Mouse (Mus musculus): ENCODE results near the gene Sult5a1.
"Not testable (repeated sequence)": the region's sequence is repeated elsewhere in the genome, so short reads cannot be mapped to it uniquely, and the experiment has no call there.

The Sult5a1 gene

DNA sequence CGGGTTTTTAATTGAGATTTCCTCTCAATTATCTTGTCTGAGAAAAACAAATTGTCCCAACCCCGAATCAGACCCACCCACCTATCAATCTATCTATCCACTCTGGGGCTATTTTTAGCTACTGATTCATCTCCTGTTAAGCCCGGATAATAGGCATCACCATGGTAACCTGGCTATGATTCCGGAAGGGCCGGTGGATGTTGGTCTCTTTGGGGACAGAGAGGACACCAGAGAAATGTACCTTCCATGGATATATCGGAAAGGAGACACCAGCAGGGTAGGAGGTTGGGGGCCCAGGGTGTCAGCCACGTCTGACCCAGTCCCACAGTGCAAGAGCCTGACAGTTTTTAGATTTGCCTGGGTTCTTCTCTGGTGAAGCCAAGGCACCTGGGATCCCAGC, 22.7 kb downstream of the Sult5a1 start:
- no peak for DNase-seq (ENCODE audit: low spot score)

DNA sequence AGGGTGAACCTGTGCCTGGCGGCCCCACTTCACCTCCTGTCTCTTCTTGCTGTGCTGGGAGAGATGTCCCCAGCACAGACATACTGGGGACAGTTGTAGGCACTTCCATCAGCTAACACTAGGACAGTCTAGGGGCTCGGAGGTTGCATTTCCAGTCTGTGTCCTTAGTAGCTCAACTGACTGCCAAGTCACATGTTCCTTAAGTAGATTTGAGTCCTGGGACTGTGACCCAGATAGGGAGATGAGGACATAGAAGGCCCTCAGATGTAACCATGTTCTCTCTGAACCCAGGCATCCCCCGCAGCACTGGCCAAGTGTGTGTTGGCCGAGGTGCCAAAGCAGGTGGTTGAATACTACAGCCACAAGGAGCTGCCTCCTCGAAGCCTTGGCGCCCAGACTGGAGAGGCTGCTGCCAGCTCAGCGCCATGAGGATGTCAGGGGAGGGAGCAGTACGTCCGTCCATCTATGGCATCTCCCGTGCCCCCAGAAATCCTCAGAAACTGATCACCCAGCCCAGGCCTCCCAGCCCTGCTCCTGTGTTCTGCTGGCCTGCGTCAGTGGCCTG, 23.9 kb downstream of the Sult5a1 start:
- DNase-seq (ENCODE audit: low spot score), result no peak

DNA sequence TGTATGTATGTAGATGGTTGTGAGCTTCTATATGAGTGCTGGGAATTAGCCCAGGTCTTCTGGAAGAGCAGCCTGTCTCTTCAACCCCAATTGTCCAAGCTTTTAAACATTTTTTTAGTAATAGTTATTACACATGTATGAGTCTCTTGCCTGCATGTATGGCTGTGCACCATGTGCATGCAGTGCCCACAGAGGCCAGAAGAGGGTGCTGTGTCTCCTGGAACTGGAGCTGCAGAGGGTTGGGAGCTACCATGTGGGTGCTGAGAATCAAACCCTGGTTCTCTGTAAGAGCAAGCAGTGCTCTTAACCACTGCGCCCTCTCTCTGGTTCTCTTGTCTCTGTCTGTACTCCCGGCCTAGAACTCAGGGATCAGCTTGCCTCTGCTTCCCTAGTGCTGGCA, 25.2 kb downstream of the Sult5a1 start:
- DNase-seq (ENCODE audit: low spot score), result no peak

DNA sequence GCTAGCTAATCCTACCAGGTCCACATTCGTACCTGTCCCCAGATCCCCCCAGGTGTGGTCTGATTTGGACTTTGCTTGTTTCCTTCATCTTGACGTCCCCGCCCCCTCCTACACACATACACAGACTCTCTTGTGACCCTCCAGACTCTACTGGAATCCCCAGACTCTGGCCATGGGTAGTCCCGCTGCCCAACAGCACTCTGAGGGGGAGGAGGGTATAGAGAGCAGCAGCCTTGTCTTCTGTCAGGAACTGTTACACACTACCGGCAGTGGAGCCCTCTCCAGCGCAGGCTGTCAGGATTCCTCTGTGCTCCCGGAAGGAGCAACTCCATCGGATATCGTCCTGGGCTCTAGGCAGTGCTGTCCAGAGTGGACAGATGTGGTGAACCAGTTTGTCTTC, 27.1 kb downstream of the Sult5a1 start:
- no peak for DNase-seq (ENCODE audit: low spot score)

DNA sequence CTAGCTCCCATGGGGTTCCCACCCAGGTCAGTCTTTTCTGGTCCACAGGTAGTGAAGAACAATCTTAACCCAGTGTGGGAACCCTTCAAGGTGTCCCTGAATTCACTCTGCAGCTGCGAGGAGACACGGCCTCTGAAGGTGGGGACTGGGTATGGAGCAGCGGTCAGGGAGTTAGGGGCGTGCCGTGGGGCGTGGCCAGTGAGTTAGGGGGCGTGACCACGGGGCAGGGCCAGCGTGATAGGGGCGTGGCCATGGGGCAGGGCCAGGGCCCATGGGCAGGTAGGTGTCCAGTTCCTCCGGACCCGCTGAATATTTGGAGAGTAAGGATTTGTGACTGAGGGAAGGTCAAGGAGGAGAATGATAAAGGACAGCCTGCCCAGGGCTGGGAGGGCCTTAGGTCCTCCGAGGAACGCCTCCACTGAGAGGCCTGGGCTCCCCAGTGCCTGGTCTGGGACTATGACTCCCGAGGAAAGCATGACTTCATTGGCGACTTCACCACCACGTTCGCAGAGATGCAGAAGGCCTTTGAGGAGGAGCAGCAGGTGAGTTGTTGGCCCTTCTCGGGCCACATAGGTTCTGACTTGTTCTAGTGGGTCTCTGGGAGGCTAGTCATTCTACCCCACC, 31.8 kb downstream of the Sult5a1 start:
- DNase-seq (ENCODE audit: low spot score), result no peak

DNA sequence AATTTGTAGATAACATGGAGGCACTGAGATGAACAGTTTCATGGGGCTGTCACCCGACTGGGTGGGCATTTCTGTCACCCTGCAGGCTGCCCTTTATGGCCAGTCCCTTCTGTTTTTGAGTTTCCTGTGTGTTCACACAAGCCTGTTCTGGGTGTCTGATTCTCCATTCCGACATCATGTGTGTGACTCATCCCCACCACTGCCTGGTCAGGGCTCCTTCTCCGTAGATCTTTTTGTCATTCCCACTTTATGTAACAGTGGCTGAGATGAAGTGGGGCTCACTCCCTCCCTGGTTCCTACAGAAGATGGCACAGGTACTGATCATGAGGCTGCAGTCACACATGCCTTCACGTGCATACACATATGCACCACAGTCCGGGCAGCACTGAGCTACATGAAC, 35.4 kb downstream of the Sult5a1 start:
- no peak for DNase-seq (ENCODE audit: low spot score)

DNA sequence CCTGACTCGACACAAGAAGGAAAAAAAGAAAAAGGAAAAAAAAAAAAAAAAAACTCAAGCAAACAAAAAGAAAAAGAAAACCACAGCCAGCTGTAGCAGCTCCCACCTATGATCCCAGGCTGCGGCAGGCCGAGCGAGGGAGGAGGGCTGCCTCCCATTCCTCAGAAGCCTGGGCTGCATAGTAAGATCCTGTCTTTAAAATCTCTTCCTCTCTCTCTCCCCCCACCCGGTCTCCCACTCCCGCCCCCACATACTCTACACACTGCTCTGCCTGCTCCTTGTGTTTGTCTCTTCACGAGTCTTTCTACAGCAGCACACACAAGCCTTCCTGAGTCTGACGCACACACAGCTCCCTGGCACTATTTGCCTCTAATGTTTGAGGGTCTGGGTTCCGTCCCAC, 36.1 kb downstream of the Sult5a1 start:
- DNase-seq (ENCODE audit: low spot score), result no peak

DNA sequence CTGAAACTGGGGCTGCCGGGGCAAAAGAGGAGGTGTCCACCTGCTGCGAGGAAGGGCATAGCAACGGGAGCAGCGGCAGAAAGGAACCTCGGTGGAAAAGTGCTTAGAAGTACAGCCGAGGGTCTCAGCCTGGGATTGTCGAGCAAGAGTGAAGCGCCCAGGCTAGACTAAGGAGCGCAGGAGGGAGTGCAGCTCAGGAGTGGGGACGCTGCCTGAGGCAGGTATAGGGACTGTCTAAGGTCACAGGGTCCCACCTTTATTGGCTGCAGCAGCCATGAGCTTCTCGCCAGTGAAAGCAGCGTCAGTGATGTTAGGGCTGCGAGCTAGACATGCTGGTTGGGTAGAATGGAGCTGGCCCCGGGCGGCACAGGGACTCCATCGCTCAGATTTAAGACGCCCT, 40.4 kb downstream of the Sult5a1 start:
- DNase-seq (ENCODE audit: low spot score), result no peak

DNA sequence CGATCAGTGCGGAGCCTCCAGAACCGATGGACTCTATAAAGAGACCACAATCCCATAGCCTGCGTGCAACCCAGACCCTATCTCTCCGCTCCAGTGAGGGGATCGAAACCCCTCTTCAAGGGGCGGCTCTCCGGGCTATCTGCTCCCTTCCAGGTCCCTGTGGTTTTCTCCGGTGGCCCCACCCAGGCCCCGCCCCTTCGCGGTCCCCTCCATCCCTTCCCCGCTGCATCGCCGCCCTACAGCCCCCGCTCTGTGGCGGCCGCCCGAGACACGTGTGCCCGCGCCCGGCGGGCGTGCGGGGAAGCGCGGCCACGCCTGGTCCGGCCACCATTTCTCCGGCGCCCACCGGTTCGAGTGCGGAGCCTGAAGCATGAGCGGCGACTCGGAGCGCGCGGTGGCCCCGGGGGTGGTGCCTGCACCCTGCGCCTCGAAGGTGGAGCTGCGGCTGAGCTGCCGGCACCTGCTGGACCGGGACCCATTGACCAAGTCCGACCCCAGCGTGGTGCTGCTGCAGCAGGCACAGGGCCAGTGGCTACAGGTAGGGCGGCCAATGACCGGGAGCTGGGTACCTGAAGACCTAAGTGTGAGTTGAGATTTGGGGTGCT, 40.9 kb downstream of the Sult5a1 start, which contains the start of gene Cpne7:
Cpne7 (plus strand) TSS at position 248 of the 605 bp plus-strand sequence.
- no peak for DNase-seq (ENCODE audit: low spot score)

DNA sequence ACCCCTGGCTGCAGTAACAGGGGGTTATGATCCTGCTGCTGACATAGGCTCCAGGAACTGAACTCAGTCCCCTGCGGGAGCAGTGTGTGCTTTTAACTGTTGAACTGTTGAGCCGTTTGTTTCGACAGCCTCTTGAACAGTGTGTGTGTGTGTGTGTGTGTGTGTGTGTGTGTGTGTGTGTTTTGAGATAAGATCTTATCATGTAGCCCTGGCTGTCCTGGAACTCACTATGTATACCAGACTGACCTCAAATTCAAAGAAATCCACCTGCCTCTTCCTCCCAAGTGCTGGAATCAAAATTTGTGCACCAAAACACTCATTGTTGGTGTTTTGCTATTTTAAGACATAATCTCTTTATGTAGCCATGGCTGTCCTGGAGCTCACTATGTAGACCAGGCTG, 43.5 kb downstream of the Sult5a1 start:
- no peak for DNase-seq (ENCODE audit: low spot score)

DNA sequence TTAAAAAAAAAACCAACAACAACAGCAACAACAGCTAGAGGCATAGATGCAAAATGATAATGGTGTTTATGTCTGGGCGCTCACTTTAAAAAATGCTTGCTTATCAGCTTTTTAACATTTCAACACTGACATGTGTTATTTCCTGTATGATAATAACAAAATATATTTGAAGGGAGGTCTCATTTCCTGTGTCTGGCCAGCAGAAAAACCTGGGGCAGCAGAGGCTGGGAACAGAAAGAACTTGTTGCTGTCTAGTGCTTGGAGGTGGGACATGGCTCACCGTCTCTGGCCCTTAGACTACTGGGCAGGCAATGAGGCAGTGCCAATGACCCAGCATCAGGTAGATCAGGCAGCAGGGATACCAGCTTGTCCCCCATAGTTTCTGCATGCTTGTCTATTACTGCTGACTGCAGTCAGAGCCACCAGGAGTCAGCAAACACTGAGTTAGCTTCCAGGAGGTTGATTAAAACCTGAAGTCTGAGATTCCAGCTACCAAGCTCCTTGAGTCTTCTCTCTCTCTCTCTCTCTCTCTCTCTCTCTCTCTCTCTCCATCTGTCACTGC, 44.1 kb downstream of the Sult5a1 start:
- no peak for DNase-seq (ENCODE audit: low spot score)

DNA sequence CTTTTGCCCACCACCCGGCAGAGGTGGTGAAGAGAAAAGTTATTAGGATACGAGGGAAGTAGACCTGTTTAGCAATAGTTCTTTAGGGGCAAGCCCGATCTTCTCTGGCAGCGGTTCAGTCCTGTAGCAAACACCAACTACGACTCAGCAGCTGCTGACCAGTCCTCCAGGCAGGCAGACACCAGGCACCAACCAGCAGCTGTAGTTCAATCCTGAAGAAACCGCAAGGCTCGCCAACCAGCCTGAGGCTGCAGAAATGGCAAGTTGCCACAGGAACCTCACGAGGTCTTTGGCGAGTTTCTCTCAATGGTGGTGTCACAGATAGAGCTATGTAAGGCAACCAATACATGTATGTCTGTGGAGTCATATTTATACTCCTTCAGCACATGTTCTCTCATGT, 45.2 kb downstream of the Sult5a1 start:
- DNase-seq (ENCODE audit: low spot score), result no peak

DNA sequence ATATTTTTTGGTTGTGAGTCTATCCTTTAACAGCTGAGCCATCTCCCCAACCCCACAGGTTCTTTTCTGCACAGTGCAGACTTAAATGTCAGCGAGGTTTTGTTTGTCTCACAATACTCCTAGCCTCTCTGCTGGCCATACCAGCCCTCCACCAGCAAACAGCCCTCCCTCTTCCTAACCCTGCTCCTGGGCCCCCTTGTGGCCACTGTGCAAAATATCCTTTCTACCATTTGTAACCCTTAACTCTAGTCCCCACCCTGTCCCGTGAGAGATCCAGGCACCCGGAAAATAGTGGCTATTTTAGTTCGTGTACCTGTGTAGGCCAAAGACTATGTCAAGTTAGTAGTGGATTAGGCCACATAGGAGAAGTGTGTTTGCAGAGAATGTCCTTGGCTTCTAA, 47.5 kb downstream of the Sult5a1 start:
- DNase-seq (ENCODE audit: low spot score), result no peak

DNA sequence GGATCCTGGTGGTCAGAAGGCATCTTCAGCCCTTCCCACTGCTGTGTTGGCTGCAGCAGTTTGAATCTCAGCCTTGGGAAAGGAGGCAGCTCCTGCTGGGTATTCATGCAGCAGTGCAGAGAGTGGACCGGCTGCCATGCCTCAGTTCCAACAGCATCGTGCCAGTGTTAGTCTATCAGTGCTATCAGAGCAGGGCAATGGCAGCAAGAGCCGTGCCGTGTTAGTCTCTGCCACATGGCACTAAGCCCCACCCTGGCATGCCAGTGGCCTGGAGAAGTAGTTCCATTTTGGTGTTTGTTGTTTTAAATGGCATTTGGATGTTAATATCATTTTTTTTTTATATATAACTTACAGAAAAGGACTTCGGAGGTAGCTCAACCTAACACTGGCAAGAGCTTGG, 49.2 kb downstream of the Sult5a1 start:
- DNase-seq (ENCODE audit: low spot score), result no peak

DNA sequence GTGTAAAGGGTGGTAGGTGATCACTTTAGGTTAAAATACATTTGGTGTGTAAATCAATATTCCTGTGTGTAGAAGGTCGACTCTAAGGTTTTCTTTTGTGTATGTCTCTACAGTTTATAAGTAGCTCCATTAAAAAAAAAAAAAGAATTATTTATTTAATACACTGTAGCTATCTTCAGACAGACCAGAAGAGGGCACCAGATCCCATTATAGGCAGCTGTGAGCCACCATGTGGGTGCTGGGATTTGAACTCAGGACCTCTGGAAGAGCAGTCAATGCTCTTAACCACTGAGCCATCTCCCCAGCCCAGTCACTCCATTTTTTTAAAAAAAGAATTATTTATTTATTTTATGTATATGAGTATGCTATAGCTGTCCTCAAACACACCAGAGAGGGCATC, 50.1 kb downstream of the Sult5a1 start:
- no peak for DNase-seq (ENCODE audit: low spot score)

DNA sequence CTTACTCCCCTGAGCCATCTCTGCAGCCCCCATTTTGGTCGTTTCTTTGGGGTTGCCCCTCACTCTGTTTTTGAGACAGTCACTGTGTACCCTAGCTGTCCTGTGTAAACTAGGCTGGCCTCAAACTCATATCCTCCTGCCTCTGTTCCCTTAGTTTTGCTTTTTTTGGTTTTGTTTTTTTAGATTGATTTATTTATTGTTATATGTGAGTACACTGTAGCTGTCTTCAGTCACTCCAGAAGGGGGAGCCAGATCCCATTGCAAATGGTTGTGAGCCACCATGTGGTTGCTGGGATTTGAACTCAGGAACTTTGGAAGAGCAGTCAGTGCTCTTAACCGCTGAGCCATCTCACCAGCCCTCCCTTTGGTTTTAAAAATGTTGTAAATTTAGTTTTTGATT, 51.6 kb downstream of the Sult5a1 start:
- no peak for DNase-seq (ENCODE audit: low spot score)

DNA sequence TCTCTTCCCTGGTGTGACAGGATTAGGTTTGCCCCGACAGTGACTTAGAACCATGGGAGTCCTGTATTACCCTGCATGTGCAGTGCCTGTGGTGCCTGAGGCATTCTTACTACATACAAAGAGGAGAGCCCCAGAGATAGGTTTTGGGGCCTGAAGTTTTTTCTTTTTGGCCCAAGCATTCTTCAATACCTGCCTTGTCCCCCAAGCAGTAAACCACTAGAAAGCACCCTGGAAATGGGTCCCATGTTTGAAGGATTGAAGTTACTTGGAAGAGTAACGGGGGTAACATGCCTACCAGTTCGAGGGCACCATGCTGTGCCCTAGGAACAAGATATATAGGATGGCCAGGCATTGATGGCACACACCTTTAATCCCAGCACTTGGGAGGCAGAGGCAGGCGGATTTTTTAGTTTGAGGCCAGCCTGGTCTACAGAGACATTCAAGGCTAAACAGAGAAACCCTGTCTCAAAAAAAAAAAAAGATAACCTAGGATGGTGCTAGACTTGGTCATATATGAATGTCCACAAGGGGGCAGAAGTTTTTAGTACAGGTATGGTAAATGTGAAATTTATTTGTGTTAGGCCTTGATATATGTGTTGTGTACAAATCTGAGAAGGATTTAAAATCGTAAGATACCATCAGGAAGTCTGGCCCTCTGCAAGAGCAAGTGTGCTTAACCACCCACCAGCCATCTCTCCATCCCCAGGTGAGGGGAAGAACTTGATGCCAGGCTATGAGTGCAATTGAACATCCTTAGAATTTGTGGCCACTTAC, 52.4 kb downstream of the Sult5a1 start:
- peak; percentile 72 for DNase-seq (ENCODE audit: low spot score)

DNA sequence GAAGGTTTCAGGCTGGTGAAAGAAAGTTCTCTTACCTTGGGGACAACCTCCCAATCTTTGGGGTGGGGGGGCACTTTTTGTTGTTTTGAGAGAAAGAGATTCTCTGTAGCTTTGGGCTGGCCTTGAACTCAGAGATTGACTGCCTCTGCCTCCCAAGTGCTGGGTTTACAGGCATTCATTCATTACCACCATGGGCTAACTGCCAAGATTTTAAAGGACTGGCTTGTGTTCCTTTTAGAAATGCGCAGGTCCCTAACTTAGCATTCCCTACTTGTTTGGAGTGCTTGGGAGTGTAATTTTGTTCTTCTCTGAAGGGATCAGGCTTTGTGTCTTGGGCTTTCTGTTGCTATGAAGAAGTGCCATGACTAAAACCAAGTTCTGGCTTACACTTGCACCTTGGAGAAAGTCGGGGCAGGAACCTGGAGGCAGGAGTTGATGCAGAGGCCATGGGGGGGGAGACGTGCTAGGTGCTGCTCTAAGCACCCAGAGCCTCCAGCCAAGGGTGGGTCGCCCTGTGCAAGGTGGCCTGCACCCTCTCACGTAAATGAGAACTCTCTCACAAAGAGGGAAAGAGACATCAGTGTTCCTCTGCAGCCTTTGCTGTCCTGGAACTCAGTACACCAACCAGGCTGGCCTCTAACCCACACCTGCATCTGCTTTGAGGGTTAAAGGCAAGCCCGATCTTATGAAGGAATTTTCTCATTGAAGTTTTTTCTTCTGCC, 53.9 kb downstream of the Sult5a1 start:
- DNase-seq (ENCODE audit: low spot score), result no peak

DNA sequence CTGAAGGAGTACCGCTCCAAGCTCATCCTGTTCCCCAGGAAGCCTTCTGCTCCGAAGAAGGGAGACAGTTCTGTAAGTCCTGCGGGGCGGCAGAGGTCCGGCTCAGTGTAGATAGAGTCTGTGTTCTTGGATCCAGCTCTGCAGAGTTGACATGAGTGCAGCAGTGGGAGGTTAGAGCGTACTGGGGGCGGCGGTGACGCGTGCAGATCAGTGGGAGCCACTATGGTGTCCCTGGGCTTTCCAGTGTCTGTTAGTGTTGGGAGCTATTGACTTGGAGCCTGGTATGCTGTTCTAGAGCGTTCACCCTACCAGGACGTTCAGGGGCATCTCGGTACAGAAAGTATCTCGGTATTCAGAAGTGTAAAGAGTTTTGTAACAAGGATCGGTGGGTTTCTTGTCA, 54.8 kb downstream of the Sult5a1 start:
- DNase-seq (ENCODE audit: low spot score), result no peak

DNA sequence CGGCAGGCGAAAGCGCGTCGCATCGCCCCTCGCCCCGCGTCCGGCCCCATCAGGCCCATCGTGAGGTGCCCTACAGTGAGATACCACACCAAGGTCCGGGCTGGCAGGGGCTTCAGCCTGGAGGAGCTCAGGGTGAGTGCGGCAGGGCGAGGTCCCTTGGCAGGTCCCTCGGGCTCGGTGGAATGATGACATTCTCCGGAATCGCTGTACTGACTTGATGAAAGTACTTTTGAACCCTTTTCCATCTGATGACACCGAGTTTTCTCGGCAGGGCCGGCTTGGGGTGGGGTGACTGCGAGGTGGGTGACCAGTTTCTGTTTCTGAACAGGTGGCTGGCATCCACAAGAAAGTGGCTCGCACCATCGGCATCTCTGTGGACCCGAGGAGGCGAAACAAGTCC, 55.3 kb downstream of the Sult5a1 start:
- not testable (repeated sequence) for DNase-seq (ENCODE audit: low spot score)

DNA sequence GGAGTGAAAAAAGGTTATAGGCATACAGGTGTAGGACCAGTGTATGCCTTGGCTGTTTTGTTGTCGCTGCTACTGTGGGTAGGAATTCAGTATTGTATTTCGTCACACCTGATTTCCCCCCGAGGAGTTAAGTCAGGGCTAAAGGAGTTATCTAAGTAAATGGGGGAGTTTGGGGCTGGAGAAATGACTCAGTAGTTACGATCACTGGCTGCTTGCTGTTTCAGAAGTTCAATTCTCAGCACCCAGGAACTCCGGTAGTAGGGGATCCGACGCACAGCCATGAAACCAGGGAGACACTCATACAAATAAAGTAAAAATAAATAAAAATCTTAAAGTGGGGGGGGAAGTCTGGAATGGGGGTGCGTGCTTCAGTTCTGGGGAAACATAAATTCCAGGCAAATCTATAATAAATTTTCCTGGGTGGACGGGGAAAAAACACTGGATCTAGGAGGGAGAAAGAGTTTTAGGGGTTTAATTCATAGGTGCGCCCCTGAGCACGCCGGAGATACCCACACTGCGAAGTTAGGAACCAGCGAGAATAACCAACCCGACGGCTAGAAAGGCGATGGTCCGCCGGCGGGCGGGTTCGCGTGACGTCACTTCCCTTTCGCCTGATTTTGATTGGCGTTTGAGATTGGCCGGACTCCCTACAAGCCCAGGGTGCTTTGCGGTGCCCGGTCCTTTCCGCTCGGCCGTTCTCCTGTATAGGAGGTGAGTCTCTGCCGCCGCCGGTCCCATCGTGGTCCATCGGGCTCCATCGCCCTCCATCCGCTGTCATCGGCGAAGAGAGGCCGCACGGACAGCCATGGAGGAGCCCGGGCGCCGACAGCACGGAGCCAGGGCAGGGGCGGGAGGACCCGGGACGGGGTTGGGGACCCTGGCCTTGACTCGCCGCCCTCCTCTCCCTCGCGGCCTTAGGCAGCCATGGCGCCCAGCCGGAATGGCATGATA, 56.1 kb downstream of the Sult5a1 start, which contains the start of gene Rpl13:
Rpl13 (plus strand) TSS at position 616 of the 951 bp plus-strand sequence.
- DNase-seq (ENCODE audit: low spot score), result peak; percentile 94

Data from c-Kit-positive CD71-positive TER-119-positive erythroid progenitor cells, embryonic 14.5 days (primary cell).